Mouse (Mus musculus) hindbrain, postnatal 0 days (tissue): ENCODE data around the gene Bzw1. TPM values are rescaled to one million over a fixed set of nuclear protein-coding genes. Genes with fewer than 3 reads are reported as not detected.
A peak's percentile ranks its signal among the peaks of the same experiment; 100 is the strongest.

ENCODE experiments used
- ATAC-seq: fragments of 200-750 bp; cut with Nextera tagmentation; 2 replicates; pipeline ENCODE4 v1.8.0; 2017; ENCODE audit warnings: mild to moderate bottlenecking, moderate TSS enrichment, moderate library complexity
- DNase-seq: peaks from one replicate; pipeline ENCODE4 v3.0.0-alpha.2; 2015; ENCODE audit warnings: low spot score
- H3K27ac ChIP-seq: fragments of 300-500 bp; sonication (generic); 2 replicates; pipeline ENCODE4 v1.5.1; 2014; ENCODE audit warnings: mild to moderate bottlenecking
- H3K27me3 ChIP-seq: fragments of 300-500 bp; sonication (generic); 2 replicates; pipeline ENCODE4 v1.6.1; 2014; ENCODE audit warnings: low read length, mixed read lengths; ENCODE audit not compliant: insufficient read depth
- H3K36me3 ChIP-seq: fragments of 300-500 bp; sonication (generic); 2 replicates; pipeline ENCODE4 v1.6.1; 2014; ENCODE audit warnings: low read length, mixed read lengths; ENCODE audit not compliant: insufficient read depth
- H3K4me1 ChIP-seq: fragments of 300-500 bp; sonication (generic); 2 replicates; pipeline ENCODE4 v1.6.1; 2014; ENCODE audit warnings: antibody characterized with exemption, low read length, mixed read lengths; ENCODE audit not compliant: insufficient read depth
- H3K4me2 ChIP-seq: fragments of 300-500 bp; sonication (generic); 2 replicates; pipeline ENCODE4 v1.6.1; 2014; ENCODE audit warnings: low read depth, mild to moderate bottlenecking, low read length, moderate library complexity, mixed read lengths
- H3K4me3 ChIP-seq: fragments of 300-500 bp; sonication (generic); 2 replicates; pipeline ENCODE4 v1.5.1; 2014; ENCODE audit warnings: low read length
- H3K9ac ChIP-seq: fragments of 300-500 bp; sonication (generic); replicated peaks from 2 replicates; pipeline ENCODE4 v1.6.1; 2014; ENCODE audit warnings: mild to moderate bottlenecking, low read length, moderate library complexity, mixed read lengths
- H3K9me3 ChIP-seq: fragments of 300-500 bp; sonication (generic); 2 replicates; pipeline ENCODE4 v1.6.1; 2016; ENCODE audit warnings: low read length, mixed read lengths
- CTCF ChIP-seq: IDR thresholded peaks from 2 replicates; pipeline ENCODE4 v1.5.1; 2016; ENCODE audit warnings: antibody characterized with exemption, control low read depth, low read depth
- WGBS: fragments of 180-500 bp; shearing (Covaris S2); extraction: QIAGEN DNeasy Blood & Tissue Kit; methylation state at CpG from one replicate; pipeline ENCODE4 v1.1.7; 2014; 5-methylcytosine and 5-hydroxymethylcytosine counted together
- polyA plus RNA-seq: library from polyadenylated mRNA; unstranded; fragments of >200 nt; fragmentation: Nextera tagmentation; extraction: Ambion mirVana; gene quantifications from 2 replicates; pipeline ENCODE4 v1.2.1, GENCODE M21; 2015
- total RNA-seq: library from RNA; depleted of rRNA; stranded (reverse); fragments of >200 nt; gene quantifications from 2 replicates; pipeline ENCODE4 v1.2.3, GENCODE M21; 2014

The Bzw1 gene
- total and polyA plus RNA-seq, 2 experiments from 2014 or later, result 162 to 352 TPM

- Histone ChIP-seq H3K4me2 (peak within 1 kb of the TSS; percentile 72), H3K9me3 (no peaks in the 10 kb centered on the region), H3K9ac (peak within 1 kb of the TSS; percentile 99), H3K4me1 (peaks cover 3% of the 10 kb centered on the region; the same call in 1 of the 2 replicates), H3K27ac (peak within 1 kb of the TSS; percentile 99), H3K27me3 (no peaks in the 10 kb centered on the region), H3K4me3 (peak within 1 kb of the TSS; percentile 68), H3K36me3 (peaks cover 17% of the 10 kb centered on the region)
- no peak for TF ChIP-seq CTCF
- peak; percentile 96 for ATAC-seq
- under 1% methylated on average over 79 of the region's 79 CpGs for WGBS
- peak; percentile 96 for DNase-seq
Measured at GRCm38 (mm10) chr1:58423371-58424248, 30.9 kb downstream of the Bzw1 start, which contains the start of gene Clk1. Gene Clk1, minus strand, starts transcription at chr1:58424066.

GRCm38 (mm10) chr1:58424551-58424950 is 31.9 kb downstream of the Bzw1 start:
- ATAC-seq (no peak), DNase-seq (no peak)
- H3K9ac ChIP-seq, result no peak overlapping the region
- H3K9me3 ChIP-seq, result no peaks in the 10 kb centered on the region
- WGBS, result 75% methylated on average over 3 of the region's 3 CpGs
- peaks cover 14% of the 10 kb centered on the region; the same call in 1 of the 2 replicates for H3K36me3 ChIP-seq
- H3K27ac ChIP-seq, result no peak overlapping the region
- H3K4me2 ChIP-seq, result peak overlapping the region; percentile 72; the same call in 1 of the 2 replicates
- H3K4me3 ChIP-seq, result no peak overlapping the region
- H3K4me1 ChIP-seq, result peaks cover 3% of the 10 kb centered on the region; the same call in 1 of the 2 replicates
- no peak for TF ChIP-seq CTCF
- H3K27me3 ChIP-seq, result no peaks in the 10 kb centered on the region

GRCm38 (mm10) chr1:58444691-58445090 is 52.0 kb downstream of the Bzw1 start:
- peaks cover 6% of the 10 kb centered on the region; the same call in 1 of the 2 replicates for H3K4me1 ChIP-seq
- H3K9ac ChIP-seq, result peak overlapping the region; percentile 75
- peak overlapping the region; percentile 65 for H3K4me3 ChIP-seq
- WGBS, result 13% methylated on average over 10 of the region's 10 CpGs
- no peaks in the 10 kb centered on the region for H3K27me3 ChIP-seq
- DNase-seq (no peak), ATAC-seq (no peak)
- no peaks in the 10 kb centered on the region for H3K9me3 ChIP-seq
- 0 out of 2 replicates have a peak, but pooled peaks cover 3% of the 10 kb centered on the region for H3K36me3 ChIP-seq
- peak overlapping the region; percentile 62 for H3K4me2 ChIP-seq
- TF ChIP-seq CTCF, result no peak
- peak overlapping the region; percentile 91 for H3K27ac ChIP-seq

- Histone ChIP-seq H3K4me1 (peaks cover 6% of the 10 kb centered on the region; the same call in 1 of the 2 replicates), H3K4me3 (peak within 1 kb of the TSS; percentile 65), H3K4me2 (peak within 1 kb of the TSS; percentile 62), H3K27me3 (no peaks in the 10 kb centered on the region), H3K9ac (peak within 1 kb of the TSS; percentile 75), H3K36me3 (0 out of 2 replicates have a peak, but pooled peaks cover 3% of the 10 kb centered on the region), H3K9me3 (no peaks in the 10 kb centered on the region), H3K27ac (peak within 1 kb of the TSS; percentile 91)
- WGBS, result under 1% methylated on average over 33 of the region's 33 CpGs
- TF ChIP-seq CTCF, result peak; percentile 46; the same call in 1 of the 2 replicates
- DNase-seq, result peak; percentile 95
- ATAC-seq, result peak; percentile 99
Measured at GRCm38 (mm10) chr1:58445143-58445722, 52.5 kb downstream of the Bzw1 start, which contains the start of the genes Nif3l1 and Ppil3. Gene Nif3l1, plus strand, starts transcription at chr1:58445151. Gene Ppil3, minus strand, starts transcription at chr1:58445486.

- no peaks in the 10 kb centered on the region for H3K27me3 ChIP-seq
- H3K36me3 ChIP-seq, result peaks cover 4% of the 10 kb centered on the region; the same call in 1 of the 2 replicates
- ATAC-seq, result no peak
- 4% methylated on average over 11 of the region's 11 CpGs for WGBS
- H3K4me2 ChIP-seq, result peak overlapping the region; percentile 62
- peak overlapping the region; percentile 75 for H3K9ac ChIP-seq
- H3K4me1 ChIP-seq, result peaks cover 6% of the 10 kb centered on the region; the same call in 1 of the 2 replicates
- DNase-seq, result no peak
- TF ChIP-seq CTCF, result no peak
- no peaks in the 10 kb centered on the region for H3K9me3 ChIP-seq
- peak overlapping the region; percentile 91 for H3K27ac ChIP-seq
- H3K4me3 ChIP-seq, result peak overlapping the region; percentile 65
Measured at GRCm38 (mm10) chr1:58445861-58446260, 53.2 kb downstream of the Bzw1 start.

- WGBS, result 90% methylated on average over 7 of the region's 7 CpGs
Measured at GRCm38 (mm10) chr1:58447766-58448165, 55.1 kb downstream of the Bzw1 start.

More at GRCm38 (mm10) chr1:58447766-58448165, 55.1 kb downstream of the Bzw1 start:
- no peak for TF ChIP-seq CTCF
- Histone ChIP-seq H3K36me3 (peaks cover 8% of the 10 kb centered on the region; the same call in 1 of the 2 replicates), H3K4me3 (no peak overlapping the region), H3K27ac (no peak overlapping the region), H3K27me3 (no peaks in the 10 kb centered on the region), H3K4me1 (peaks cover 6% of the 10 kb centered on the region; the same call in 1 of the 2 replicates), H3K9me3 (no peaks in the 10 kb centered on the region), H3K4me2 (no peak overlapping the region), H3K9ac (no peak overlapping the region)
- ATAC-seq (no peak), DNase-seq (no peak)
